Mouse (Mus musculus) spleen, adult 2 months (tissue): Measurements from ENCODE around the gene Fos. TPM values are rescaled to one million over a fixed set of nuclear protein-coding genes. Genes with fewer than 3 reads are reported as not detected.

ENCODE experiments used
- DNase-seq, 2 experiments: peaks; one replicate each; pipeline versions ENCODE4 v3.0.0 to v3.0.0-alpha.2; 2012 to 2021; ENCODE audit warnings: low spot score in 2 of 2, low read depth in 1 of 2
- H3K27ac ChIP-seq: fragments of 200-500 bp; 2 replicates; pipeline ENCODE4 v1.5.1; 2012; ENCODE audit warnings: low read length, inconsistent platforms; ENCODE audit not compliant: insufficient read depth
- H3K27me3 ChIP-seq: fragments of 200-500 bp; 2 replicates; pipeline ENCODE4 v1.6.1; 2012; ENCODE audit warnings: mild to moderate bottlenecking, moderate library complexity, low read length, inconsistent platforms; ENCODE audit not compliant: control insufficient read depth, insufficient read depth
- H3K36me3 ChIP-seq: fragments of 200-500 bp; 2 replicates; pipeline ENCODE4 v1.6.1; 2012; ENCODE audit warnings: mild to moderate bottlenecking, low read length, inconsistent platforms; ENCODE audit not compliant: control insufficient read depth, insufficient read depth
- H3K4me1 ChIP-seq: fragments of 200-500 bp; 2 replicates; pipeline ENCODE4 v1.6.1; 2011; ENCODE audit warnings: inconsistent platforms; ENCODE audit not compliant: control insufficient read depth, insufficient read depth, insufficient read length
- H3K4me3 ChIP-seq: fragments of 200-500 bp; 2 replicates; pipeline ENCODE4 v1.5.1; 2011; ENCODE audit warnings: mild to moderate bottlenecking, inconsistent platforms; ENCODE audit not compliant: insufficient read depth, insufficient read length; ENCODE audit errors: extremely low read depth
- CTCF ChIP-seq: fragments of 200-500 bp; IDR thresholded peaks from 2 replicates; pipeline ENCODE4 v1.5.1; 2011; ENCODE audit warnings: mild to moderate bottlenecking, inconsistent platforms; ENCODE audit not compliant: insufficient read depth, insufficient read length, insufficient replicate concordance; ENCODE audit errors: extremely low read depth
- POLR2A ChIP-seq: fragments of 200-500 bp; IDR thresholded peaks from 2 replicates; pipeline ENCODE4 v1.6.1; 2011; ENCODE audit warnings: low read depth, low read length, inconsistent platforms
- WGBS: fragments of 180-500 bp; shearing (Covaris S2); methylation state at CpG from one replicate; pipeline ENCODE4 v1.1.7; 2018; 5-methylcytosine and 5-hydroxymethylcytosine counted together
- polyA plus RNA-seq: library from polyadenylated mRNA; depleted of rRNA; stranded (reverse); fragments of >200 nt; gene quantifications from 2 replicates; pipeline ENCODE4 v1.2.3, GENCODE M21; 2012

Fos gene
- polyA plus RNA-seq, 1 experiment = 9.4 TPM

GRCm38 (mm10) chr12:85449478-85449877 is 24.2 kb upstream of the Fos start:
- TF ChIP-seq CTCF (no peak), POLR2A (no peak)
- H3K27me3 ChIP-seq = no peaks in the 10 kb centered on the region
- no peak overlapping the region for H3K27ac ChIP-seq
- no peak for DNase-seq
- peaks cover 25% of the 10 kb centered on the region for H3K4me1 ChIP-seq
- no peak overlapping the region for H3K4me3 ChIP-seq
- no peaks in the 10 kb centered on the region for H3K36me3 ChIP-seq
- 89% methylated on average over 1 of the region's 1 CpGs for WGBS

- H3K4me3 ChIP-seq = no peak overlapping the region
- TF ChIP-seq CTCF (no peak), POLR2A (no peak)
- 77% methylated on average over 22 of the region's 22 CpGs for WGBS
- H3K27me3 ChIP-seq = no peaks in the 10 kb centered on the region
- DNase-seq = no peak
- no peaks in the 10 kb centered on the region for H3K36me3 ChIP-seq
- no peak overlapping the region for H3K27ac ChIP-seq
- H3K4me1 ChIP-seq = peaks cover 14% of the 10 kb centered on the region
These were observed 21.8 kb upstream of the Fos start for GRCm38 (mm10) chr12:85451693-85452491.

- Histone ChIP-seq H3K27ac (peak overlapping the region; percentile 91), H3K4me1 (peaks cover 14% of the 10 kb centered on the region; the same call in 1 of the 2 replicates), H3K36me3 (no peaks in the 10 kb centered on the region), H3K27me3 (no peaks in the 10 kb centered on the region), H3K4me3 (peak overlapping the region; percentile 61)
- WGBS = 4% methylated on average over 44 of the region's 44 CpGs
- TF ChIP-seq CTCF (no peak), POLR2A (no peak)
- DNase-seq = peak; percentile 97 to 100
These were observed 18.3 kb upstream of the Fos start for GRCm38 (mm10) chr12:85455065-85456058.

GRCm38 (mm10) chr12:85456276-85456675 is 17.4 kb upstream of the Fos start:
- Histone ChIP-seq H3K36me3 (no peaks in the 10 kb centered on the region), H3K4me3 (no peak overlapping the region), H3K4me1 (peaks cover 14% of the 10 kb centered on the region; the same call in 1 of the 2 replicates), H3K27ac (no peak overlapping the region), H3K27me3 (no peaks in the 10 kb centered on the region)
- no peak for TF ChIP-seq POLR2A
- TF ChIP-seq CTCF = no peak
- no peak for DNase-seq
- 56% methylated on average over 4 of the region's 4 CpGs for WGBS

- H3K27ac ChIP-seq = no peak overlapping the region
- no peak for DNase-seq
- no peaks in the 10 kb centered on the region for H3K36me3 ChIP-seq
- WGBS = 46% methylated on average over 13 of the region's 13 CpGs
- peaks cover 14% of the 10 kb centered on the region; the same call in 1 of the 2 replicates for H3K4me1 ChIP-seq
- TF ChIP-seq POLR2A = no peak
- no peak overlapping the region for H3K4me3 ChIP-seq
- H3K27me3 ChIP-seq = no peaks in the 10 kb centered on the region
These were observed 16.7 kb upstream of the Fos start for GRCm38 (mm10) chr12:85456966-85457505.

GRCm38 (mm10) chr12:85459820-85460219 is 13.9 kb upstream of the Fos start:
- TF ChIP-seq POLR2A (no peak), CTCF (no peak)
- 87% methylated on average over 4 of the region's 4 CpGs for WGBS
- no peak for DNase-seq
- H3K4me1 ChIP-seq = peaks cover 6% of the 10 kb centered on the region; the same call in 1 of the 2 replicates
- H3K27me3 ChIP-seq = no peaks in the 10 kb centered on the region
- no peak overlapping the region for H3K27ac ChIP-seq
- no peaks in the 10 kb centered on the region for H3K36me3 ChIP-seq
- no peak overlapping the region for H3K4me3 ChIP-seq
